Mouse (Mus musculus): ENCODE measurements around the gene Adamts9.

DNA sequence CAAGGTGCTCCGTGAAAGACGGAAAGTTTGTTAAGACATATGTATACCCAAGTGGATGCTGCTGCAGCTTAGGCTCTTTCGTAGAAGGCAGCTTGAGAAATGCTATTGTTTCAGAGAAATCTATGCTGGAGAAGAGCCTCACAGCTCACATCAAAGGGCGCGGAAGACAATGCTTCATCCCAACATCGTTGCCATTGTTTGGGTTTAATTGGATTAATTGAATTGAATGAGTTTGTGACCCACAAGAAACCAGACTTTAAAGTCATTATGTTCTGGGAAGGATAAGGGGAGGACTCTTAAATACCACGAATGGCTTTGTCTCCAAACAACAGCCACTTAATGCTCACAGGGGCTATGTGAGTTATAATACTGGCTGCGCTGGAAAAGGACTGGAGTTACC, 125.6 kb downstream of the Adamts9 start:
- no peak for TF ChIP-seq POLR2A (IDR thresholded peaks at IDR 0.05; ENCODE audit: borderline replicate concordance, insufficient read depth, low read length)
- TF ChIP-seq CTCF (IDR thresholded peaks at IDR 0.05; ENCODE audit: borderline replicate concordance, insufficient read depth, low read depth, low read length) = no peak

Data from cerebellum, adult 2 months (tissue).